Mouse (Mus musculus) testis, adult 2 months (tissue): ENCODE results near the gene Klf2. TPM values are rescaled to one million over a fixed set of nuclear protein-coding genes. Genes with fewer than 3 reads are reported as not detected.

Experiments
- H3K27ac ChIP-seq: fragments of 200-500 bp; 2 replicates; pipeline ENCODE4 v1.5.1; 2012; ENCODE audit warnings: low read depth, low read length; ENCODE audit not compliant: control insufficient read depth, insufficient read depth
- H3K27me3 ChIP-seq: fragments of 200-500 bp; 2 replicates; pipeline ENCODE4 v1.6.1; 2012; ENCODE audit warnings: mild to moderate bottlenecking, low read length, moderate library complexity; ENCODE audit not compliant: control insufficient read depth, insufficient read depth
- H3K36me3 ChIP-seq: fragments of 200-500 bp; 2 replicates; pipeline ENCODE4 v1.6.1; 2012; ENCODE audit warnings: mild to moderate bottlenecking, low read length; ENCODE audit not compliant: control insufficient read depth, insufficient read depth
- H3K4me1 ChIP-seq: fragments of 200-500 bp; 2 replicates; pipeline ENCODE4 v1.6.1; 2012; ENCODE audit warnings: low read length; ENCODE audit not compliant: control insufficient read depth, insufficient read depth
- H3K4me3 ChIP-seq: fragments of 200-500 bp; 2 replicates; pipeline ENCODE4 v1.5.1; 2012; ENCODE audit warnings: low read depth, mild to moderate bottlenecking, low read length, moderate library complexity, mixed read lengths; ENCODE audit not compliant: control insufficient read depth
- CTCF ChIP-seq: fragments of 200-500 bp; IDR thresholded peaks from 2 replicates; pipeline ENCODE4 v1.5.1; 2012; ENCODE audit warnings: low read depth, mild to moderate bottlenecking, inconsistent platforms, low read length, moderate library complexity; ENCODE audit not compliant: control insufficient read depth, insufficient read depth, insufficient replicate concordance
- POLR2A ChIP-seq: fragments of 200-500 bp; IDR thresholded peaks from 2 replicates; pipeline ENCODE4 v1.6.1; 2012; ENCODE audit warnings: low read depth, mild to moderate bottlenecking, inconsistent platforms, low read length, moderate library complexity; ENCODE audit not compliant: control insufficient read depth
- polyA plus RNA-seq: library from polyadenylated mRNA; depleted of rRNA; stranded (reverse); fragments of >200 nt; gene quantifications from 2 replicates; pipeline ENCODE4 v1.2.3, GENCODE M21; 2012

Gene Klf2
- polyA plus RNA-seq, 1 experiment: 10.6 TPM

DNA sequence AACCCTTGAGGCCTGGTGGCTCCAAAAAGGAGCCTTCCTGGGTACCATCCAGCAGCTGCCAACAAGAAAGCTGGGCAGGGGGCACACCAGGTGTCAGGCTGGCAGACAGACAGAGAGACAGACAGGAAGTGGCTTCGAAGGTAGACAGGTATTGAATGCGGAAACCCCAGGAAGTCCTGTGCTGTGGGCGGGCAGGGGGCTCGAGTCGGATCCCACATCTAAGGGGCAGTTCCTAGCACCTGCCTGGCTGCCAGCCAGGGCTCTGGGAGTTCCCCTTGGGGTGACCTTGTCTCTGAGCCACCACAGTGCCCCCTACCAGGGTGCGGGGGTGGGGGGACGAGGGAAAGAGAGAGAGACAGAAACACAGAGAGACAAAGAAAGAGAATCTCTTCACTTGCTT, 39.7 kb upstream of the Klf2 start:
- Histone ChIP-seq H3K27me3 (no peaks in the 10 kb centered on the region), H3K36me3 (no peaks in the 10 kb centered on the region), H3K27ac (no peak overlapping the region), H3K4me1 (peaks cover 3% of the 10 kb centered on the region; the same call in 1 of the 2 replicates), H3K4me3 (no peak overlapping the region)
- TF ChIP-seq CTCF: no peak
- no peak for TF ChIP-seq POLR2A

GRCm38 (mm10) chr8:72281634-72282033, 37.2 kb upstream of the Klf2 start:
- Histone ChIP-seq H3K27me3 (no peaks in the 10 kb centered on the region), H3K36me3 (no peaks in the 10 kb centered on the region), H3K4me1 (peaks cover 3% of the 10 kb centered on the region), H3K27ac (peak overlapping the region; percentile 77), H3K4me3 (peak overlapping the region; percentile 39)
- no peak for TF ChIP-seq CTCF
- no peak for TF ChIP-seq POLR2A

GRCm38 (mm10) chr8:72285285-72285684, 33.5 kb upstream of the Klf2 start:
- no peak for TF ChIP-seq CTCF
- no peak for TF ChIP-seq POLR2A
- Histone ChIP-seq H3K4me1 (peaks cover 3% of the 10 kb centered on the region), H3K27me3 (no peaks in the 10 kb centered on the region), H3K4me3 (peak overlapping the region; percentile 84), H3K27ac (peak overlapping the region; percentile 94), H3K36me3 (no peaks in the 10 kb centered on the region)

DNA sequence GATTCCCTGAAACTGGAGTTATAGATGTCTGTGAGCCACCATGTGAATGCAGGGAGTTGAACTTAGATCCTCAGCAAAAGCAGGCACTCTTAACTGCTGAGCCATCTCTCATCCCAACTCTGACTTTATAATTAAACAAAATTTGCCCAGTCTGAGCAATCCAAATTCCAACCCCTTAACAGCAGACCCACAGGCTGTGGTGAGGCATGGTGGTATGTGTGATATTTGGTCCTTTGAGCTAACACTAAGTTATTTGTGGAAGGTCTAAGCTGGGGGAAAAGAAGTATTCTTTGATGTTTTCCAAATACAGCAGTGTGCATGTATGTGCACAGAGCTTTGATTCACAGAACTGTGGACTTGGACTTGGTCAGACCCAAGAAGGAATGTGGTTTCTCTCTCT, 29.8 kb upstream of the Klf2 start:
- no peak overlapping the region for H3K27ac ChIP-seq
- peaks cover 3% of the 10 kb centered on the region for H3K4me1 ChIP-seq
- no peak for TF ChIP-seq POLR2A
- no peak for TF ChIP-seq CTCF
- H3K4me3 ChIP-seq: no peak overlapping the region
- H3K27me3 ChIP-seq: no peaks in the 10 kb centered on the region
- no peaks in the 10 kb centered on the region for H3K36me3 ChIP-seq

- H3K27me3 ChIP-seq: no peaks in the 10 kb centered on the region
- H3K27ac ChIP-seq: no peak overlapping the region
- no peaks in the 10 kb centered on the region for H3K36me3 ChIP-seq
- no peak overlapping the region for H3K4me3 ChIP-seq
- no peak for TF ChIP-seq CTCF
- no peak for TF ChIP-seq POLR2A
- H3K4me1 ChIP-seq: no peaks in the 10 kb centered on the region
Observed at GRCm38 (mm10) chr8:72291104-72291503, 27.7 kb upstream of the Klf2 start.

DNA sequence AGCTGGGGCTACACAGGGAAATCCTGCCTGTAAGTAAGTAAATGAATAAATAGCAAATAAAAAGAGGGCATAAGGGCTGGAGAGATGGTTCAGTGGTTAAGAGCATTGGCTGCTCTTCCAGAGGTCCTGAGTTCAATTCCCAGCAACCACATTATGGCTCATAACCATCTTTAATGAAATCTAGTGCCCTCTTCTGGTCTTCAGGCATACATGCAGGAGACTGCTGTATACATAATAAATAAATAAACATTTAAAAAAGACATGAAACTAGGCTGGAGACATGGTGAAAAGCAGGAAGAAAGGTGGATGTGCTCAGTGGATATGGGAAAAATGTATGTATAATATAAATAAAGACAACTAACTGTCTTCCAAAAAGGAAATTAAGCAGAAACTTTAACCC, 25.5 kb upstream of the Klf2 start:
- no peaks in the 10 kb centered on the region for H3K27me3 ChIP-seq
- no peak overlapping the region for H3K27ac ChIP-seq
- no peak overlapping the region for H3K4me3 ChIP-seq
- TF ChIP-seq POLR2A: no peak
- TF ChIP-seq CTCF: no peak
- no peaks in the 10 kb centered on the region for H3K36me3 ChIP-seq
- no peaks in the 10 kb centered on the region for H3K4me1 ChIP-seq

GRCm38 (mm10) chr8:72295125-72295524, 23.7 kb upstream of the Klf2 start:
- Histone ChIP-seq H3K36me3 (no peaks in the 10 kb centered on the region), H3K4me1 (no peaks in the 10 kb centered on the region), H3K4me3 (no peak overlapping the region), H3K27ac (no peak overlapping the region), H3K27me3 (no peaks in the 10 kb centered on the region)
- no peak for TF ChIP-seq CTCF
- TF ChIP-seq POLR2A: no peak

DNA sequence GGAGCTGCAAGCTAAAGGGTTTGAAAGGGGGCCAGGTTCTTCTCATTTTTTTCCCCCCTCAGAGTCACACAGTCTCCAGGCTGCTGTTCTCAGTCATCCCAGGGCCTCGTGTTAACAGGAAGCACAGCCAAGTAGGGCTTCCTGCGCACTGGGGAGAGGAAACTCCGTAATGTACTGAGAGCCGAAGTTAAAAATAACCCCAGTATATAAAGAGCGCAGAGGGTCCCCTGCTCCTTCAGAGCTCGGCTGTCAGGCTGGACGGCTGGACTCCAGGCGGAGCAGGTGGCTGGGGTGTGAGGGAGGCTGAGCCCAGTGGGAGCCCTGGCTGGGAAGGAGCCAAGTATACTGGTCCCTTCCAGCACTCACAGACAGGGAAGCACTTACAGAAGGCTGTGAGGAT, 23.2 kb upstream of the Klf2 start:
- Histone ChIP-seq H3K27ac (peak overlapping the region; percentile 56), H3K36me3 (no peaks in the 10 kb centered on the region), H3K4me1 (no peaks in the 10 kb centered on the region), H3K27me3 (no peaks in the 10 kb centered on the region), H3K4me3 (no peak overlapping the region)
- TF ChIP-seq POLR2A: peak; percentile 34; the same call in 1 of the 2 replicates
- TF ChIP-seq CTCF: no peak
